25 mouse cellular contexts compared by ENCODE assay signal in genomic region chr15:100783244-100783987, GRCm38 (mm10). TPM values are rescaled to one million over a fixed set of nuclear protein-coding genes. Genes with fewer than 3 reads are reported as not detected.
A peak's percentile ranks its signal among the peaks of the same experiment; 100 is the strongest.
DNase-seq lines count a peak whose midpoint lies in the region; ATAC-seq and TF ChIP-seq lines count a peak whose summit lies in the region.
"Had no signal": no experiment of that assay in that cellular context is flagged by ENCODE, and none has a peak within 500 bp of the region (broad histone marks: within the 10 kb centered on the region; RNA-seq: fewer than 3 reads in every experiment).

No protein-coding gene starts in this region.

- no peak for ATAC-seq in midbrain, postnatal 0 days (ENCODE audit: low FRiP score)
- no peak for ATAC-seq in midbrain, embryonic 14.5 days (ENCODE audit: low FRiP score, low TSS enrichment)
- ATAC-seq in neural tube, embryonic 15.5 days (ENCODE audit: low FRiP score) = no peak
- ATAC-seq: Patski had no signal

- H3K27me3 ChIP-seq in midbrain, postnatal 0 days (ENCODE audit: insufficient read depth, low read length) = no peaks in the 10 kb centered on the region
- H3K27me3 ChIP-seq in midbrain, embryonic 14.5 days (ENCODE audit: control insufficient read depth, insufficient read depth, low read length) = no peaks in the 10 kb centered on the region
- no peaks in the 10 kb centered on the region for H3K27me3 ChIP-seq in neural tube, embryonic 15.5 days (replicated peaks)
- H3K27me3 ChIP-seq: forebrain, embryonic 12.5 days; hindbrain, embryonic 15.5 days; neural tube, embryonic 13.5 days; Patski had no signal

- no peaks in the 10 kb centered on the region for H3K9me3 ChIP-seq in midbrain, postnatal 0 days (ENCODE audit: low read length)
- H3K9me3 ChIP-seq in midbrain, embryonic 14.5 days (ENCODE audit: control insufficient read depth, low read length) = 0 out of 2 replicates have a peak, but pooled peaks cover 3% of the 10 kb centered on the region
- no peaks in the 10 kb centered on the region for H3K9me3 ChIP-seq in neural tube, embryonic 15.5 days (replicated peaks)
- H3K9me3 ChIP-seq: forebrain, embryonic 12.5 days; heart, embryonic 15.5 days; hindbrain, embryonic 15.5 days; lung, embryonic 15.5 days; neural tube, embryonic 13.5 days had no signal

- H3K27ac ChIP-seq in midbrain, postnatal 0 days (ENCODE audit: low read depth, low read length) = no peak overlapping the region
- no peak overlapping the region for H3K27ac ChIP-seq in midbrain, embryonic 14.5 days (replicated peaks; ENCODE audit: low read depth, low read length)
- H3K27ac ChIP-seq in neural tube, embryonic 15.5 days (replicated peaks) = no peak overlapping the region
- H3K27ac ChIP-seq: forebrain, embryonic 12.5 days; heart, embryonic 15.5 days; hindbrain, embryonic 15.5 days; lung, embryonic 15.5 days; macrophage; neural tube, embryonic 13.5 days had no signal

- H3K9ac ChIP-seq in midbrain, postnatal 0 days (replicated peaks; ENCODE audit: low read length, poor library complexity, severe bottlenecking) = no peak overlapping the region
- H3K9ac ChIP-seq in midbrain, embryonic 14.5 days (replicated peaks; ENCODE audit: low read length) = no peak overlapping the region
- no peak overlapping the region for H3K9ac ChIP-seq in neural tube, embryonic 15.5 days (replicated peaks)
- H3K9ac ChIP-seq: forebrain, embryonic 12.5 days; heart, embryonic 15.5 days; hindbrain, embryonic 15.5 days; lung, embryonic 15.5 days; neural tube, embryonic 13.5 days had no signal

- no peak overlapping the region for H3K4me3 ChIP-seq in midbrain, postnatal 0 days (ENCODE audit: low read depth, low read length)
- H3K4me3 ChIP-seq in midbrain, embryonic 14.5 days (replicated peaks; ENCODE audit: low read depth, low read length) = no peak overlapping the region
- H3K4me3 ChIP-seq in neural tube, embryonic 15.5 days (replicated peaks) = no peak overlapping the region
- H3K4me3 ChIP-seq: forebrain, embryonic 12.5 days; heart, embryonic 15.5 days; hindbrain, embryonic 15.5 days; lung, embryonic 15.5 days; neural tube, embryonic 13.5 days had no signal

- peak; percentile 42 for DNase-seq in cerebellum, postnatal 10 days
- DNase-seq in cerebellum, adult 9-10 months = no peak
- peak; percentile 32 for DNase-seq in layer of hippocampus, adult 9-11 months
- no peak for DNase-seq in layer of hippocampus, adult 9-10 months (ENCODE audit: low spot score)
- DNase-seq in midbrain, postnatal 0 days (ENCODE audit: low spot score) = no peak
- DNase-seq in midbrain, embryonic 14.5 days = no peak
- DNase-seq in induced T-regulatory cell, adult 2 months (ENCODE audit: low read depth) = peak; percentile 14
- DNase-seq: adrenal gland, postnatal 14 days; cerebellum, adult 11-12 months; gastrocnemius, postnatal 14 days; heart, postnatal 4 days; kidney, adult 18-20 months; kidney, postnatal 10 days; left cerebral cortex, postnatal 4 days; liver; spleen, adult 18-20 months had no signal

- H3K4me2 ChIP-seq in midbrain, postnatal 0 days (ENCODE audit: low read depth, low read length, poor library complexity, severe bottlenecking) = no peak overlapping the region
- H3K4me2 ChIP-seq in midbrain, embryonic 14.5 days (ENCODE audit: low read length) = no peak overlapping the region
- H3K4me2 ChIP-seq in neural tube, embryonic 15.5 days = no peak overlapping the region
- H3K4me2 ChIP-seq: forebrain, embryonic 12.5 days; heart, embryonic 15.5 days; hindbrain, embryonic 15.5 days; lung, embryonic 15.5 days; midbrain, embryonic 11.5 days; neural tube, embryonic 13.5 days had no signal

- H3K36me3 ChIP-seq in midbrain, postnatal 0 days (ENCODE audit: insufficient read depth, low read length) = peaks cover 38% of the 10 kb centered on the region
- H3K36me3 ChIP-seq in midbrain, embryonic 14.5 days (ENCODE audit: control insufficient read depth, insufficient read depth, low read length) = peaks cover 40% of the 10 kb centered on the region
- H3K36me3 ChIP-seq in neural tube, embryonic 15.5 days = peaks cover 35% of the 10 kb centered on the region
- H3K36me3 ChIP-seq: heart, embryonic 15.5 days; lung, embryonic 15.5 days had no signal

- TF ChIP-seq CTCF in midbrain, postnatal 0 days (IDR thresholded peaks at IDR 0.05) = peak; percentile 30; the same call in 1 of the 2 replicates

- H3K4me1 ChIP-seq in midbrain, postnatal 0 days (ENCODE audit: insufficient read depth, low read length) = no peaks in the 10 kb centered on the region
- peaks cover 5% of the 10 kb centered on the region; the same call in 1 of the 2 replicates for H3K4me1 ChIP-seq in midbrain, embryonic 14.5 days (ENCODE audit: control insufficient read depth, insufficient read depth, low read length)
- H3K4me1 ChIP-seq in neural tube, embryonic 15.5 days = no peaks in the 10 kb centered on the region
- H3K4me1 ChIP-seq: hindbrain, embryonic 15.5 days had no signal

- WGBS in midbrain, postnatal 0 days = 90% methylated on average over 13 of the region's 13 CpGs
- WGBS in midbrain, embryonic 14.5 days = 90% methylated on average over 13 of the region's 13 CpGs
- WGBS in neural tube, embryonic 15.5 days = 96% methylated on average over 13 of the region's 13 CpGs

RNA-seq across cellular contexts. Expression of gene Slc4a8, which starts 21.9 kb away (rescaled TPM):
- 31.2 and 31.8 TPM in 2 replicates for total RNA-seq in midbrain, postnatal 0 days (2014; rRNA removed)
- polyA plus RNA-seq in midbrain, postnatal 0 days (2015; fragmentation: Nextera tagmentation; extraction: Ambion mirVana) = 31.0 and 37.3 TPM in 2 replicates
- 24.2 and 32.3 TPM in 2 replicates for polyA plus RNA-seq in midbrain, embryonic 14.5 days (2014; fragmentation: Nextera tagmentation; extraction: Ambion mirVana)
- 20.9 and 25.9 TPM in 2 replicates for polyA plus RNA-seq in neural tube, embryonic 15.5 days (2015; fragmentation: Nextera tagmentation; extraction: Ambion mirVana)

RNA-seq across cellular contexts. Expression of gene Galnt6, which starts 54.2 kb away (rescaled TPM):
- total RNA-seq in midbrain, postnatal 0 days (2014; rRNA removed) = 0.16 and 0.71 TPM in 2 replicates
- 0.20 and 0.22 TPM in 2 replicates for polyA plus RNA-seq in midbrain, postnatal 0 days (2015; fragmentation: Nextera tagmentation; extraction: Ambion mirVana)
- polyA plus RNA-seq in midbrain, embryonic 14.5 days (2014; fragmentation: Nextera tagmentation; extraction: Ambion mirVana) = 0.14 TPM in 1 of 2 replicates, not detected in the other
- polyA plus RNA-seq in neural tube, embryonic 15.5 days (2015; fragmentation: Nextera tagmentation; extraction: Ambion mirVana) = 0.33 and 1.5 TPM in 2 replicates

Comparison
In these comparisons a context has a peak if more than half of its experiments do, and no peak if none do; other contexts are left out.
1. DNase-seq: peak in cerebellum, postnatal 10 days (2 of 2), layer of hippocampus, adult 9-11 months (single experiment) and induced T-regulatory cell, adult 2 months (single experiment); none in cerebellum, adult 9-10 months (single experiment), layer of hippocampus, adult 9-10 months (single experiment), midbrain, postnatal 0 days (single experiment) and midbrain, embryonic 14.5 days (single experiment).